Mouse (Mus musculus): ENCODE results near the gene Olfr1373.
"Not testable (repeated sequence)": the region's sequence is repeated elsewhere in the genome, so short reads cannot be mapped to it uniquely, and the experiment has no call there.

Olfr1373 gene

GRCm38 (mm10) chr11:52145428-52145827 lies at the start of gene Olfr1373:
Olfr1373 (minus strand) TSS chr11:52145528.
- not testable (repeated sequence) for DNase-seq (ENCODE audit: low read depth, low spot score)

GRCm38 (mm10) chr11:52180651-52181050 lies 35.3 kb upstream of the Olfr1373 start:
- not testable (repeated sequence) for DNase-seq (ENCODE audit: low read depth, low spot score)

GRCm38 (mm10) chr11:52179897-52180296 lies 34.6 kb upstream of the Olfr1373 start:
- not testable (repeated sequence) for DNase-seq (ENCODE audit: low read depth, low spot score)

GRCm38 (mm10) chr11:52168461-52168860 lies 23.1 kb upstream of the Olfr1373 start:
- no peak for DNase-seq (ENCODE audit: low read depth, low spot score)

GRCm38 (mm10) chr11:52167901-52168302 lies 22.6 kb upstream of the Olfr1373 start:
- DNase-seq (ENCODE audit: low read depth, low spot score) = peak; percentile 50

- peak; percentile 64 for DNase-seq (ENCODE audit: low read depth, low spot score)
These were observed 21.8 kb upstream of the Olfr1373 start for GRCm38 (mm10) chr11:52167126-52167525.

GRCm38 (mm10) chr11:52163926-52164325 lies 18.6 kb upstream of the Olfr1373 start:
- no peak for DNase-seq (ENCODE audit: low read depth, low spot score)

GRCm38 (mm10) chr11:52143675-52144074 lies 1.7 kb downstream of the Olfr1373 start:
- DNase-seq (ENCODE audit: low read depth, low spot score) = peak; percentile 74

GRCm38 (mm10) chr11:52130451-52131068 lies 14.8 kb downstream of the Olfr1373 start:
- peak; percentile 45 for DNase-seq (ENCODE audit: low read depth, low spot score)

GRCm38 (mm10) chr11:52129621-52130450 lies 15.5 kb downstream of the Olfr1373 start:
- no peak for DNase-seq (ENCODE audit: low read depth, low spot score)

GRCm38 (mm10) chr11:52129171-52129570 lies 16.2 kb downstream of the Olfr1373 start:
- DNase-seq (ENCODE audit: low read depth, low spot score) = peak; percentile 69

GRCm38 (mm10) chr11:52128316-52129061 lies 16.8 kb downstream of the Olfr1373 start:
- no peak for DNase-seq (ENCODE audit: low read depth, low spot score)

- no peak for DNase-seq (ENCODE audit: low read depth, low spot score)
These were observed 17.6 kb downstream of the Olfr1373 start for GRCm38 (mm10) chr11:52127760-52128159.

- no peak for DNase-seq (ENCODE audit: low read depth, low spot score)
These were observed 18.2 kb downstream of the Olfr1373 start for GRCm38 (mm10) chr11:52127169-52127568.

GRCm38 (mm10) chr11:52124468-52124867 lies 20.9 kb downstream of the Olfr1373 start:
- DNase-seq (ENCODE audit: low read depth, low spot score) = no peak

GRCm38 (mm10) chr11:52122045-52122444 lies 23.3 kb downstream of the Olfr1373 start:
- no peak for DNase-seq (ENCODE audit: low read depth, low spot score)

GRCm38 (mm10) chr11:52120415-52120814 lies 24.9 kb downstream of the Olfr1373 start:
- DNase-seq (ENCODE audit: low read depth, low spot score) = not testable (repeated sequence)

- no peak for DNase-seq (ENCODE audit: low read depth, low spot score)
These were observed 28.2 kb downstream of the Olfr1373 start for GRCm38 (mm10) chr11:52117156-52117555.

- not testable (repeated sequence) for DNase-seq (ENCODE audit: low read depth, low spot score)
These were observed 29.2 kb downstream of the Olfr1373 start for GRCm38 (mm10) chr11:52116117-52116516.

- no peak for DNase-seq (ENCODE audit: low read depth, low spot score)
These were observed 29.8 kb downstream of the Olfr1373 start for GRCm38 (mm10) chr11:52115479-52115878.

GRCm38 (mm10) chr11:52109421-52109820 lies 35.9 kb downstream of the Olfr1373 start:
- DNase-seq (ENCODE audit: low read depth, low spot score) = no peak

GRCm38 (mm10) chr11:52108796-52109195 lies 36.5 kb downstream of the Olfr1373 start:
- DNase-seq (ENCODE audit: low read depth, low spot score) = no peak
